Mouse (Mus musculus) macrophage (primary cell): ENCODE data around the gene Zpbp2. TPM values are rescaled to one million over a fixed set of nuclear protein-coding genes. Genes with fewer than 3 reads are reported as not detected.
"Not testable (repeated sequence)": the region's sequence is repeated elsewhere in the genome, so short reads cannot be mapped to it uniquely, and the experiment has no call there.

Experiments
- H3K27ac ChIP-seq: fragments of 350-480 bp; formaldehyde crosslinking; 2 replicates; pipeline ENCODE4 v1.9.0; 2021
- H3K36me3 ChIP-seq: fragments of 350-480 bp; formaldehyde crosslinking; 2 replicates; pipeline ENCODE4 v1.9.0; 2021; ENCODE audit errors: inconsistent target
- H3K4me3 ChIP-seq: fragments of 350-480 bp; formaldehyde crosslinking; 2 replicates; pipeline ENCODE4 v1.9.0; 2021; ENCODE audit errors: inconsistent target
- H3K79me2 ChIP-seq: fragments of 350-480 bp; formaldehyde crosslinking; 2 replicates; pipeline ENCODE4 v1.9.0; 2021; ENCODE audit errors: inconsistent target
- WGBS: methylation state at CpG from one replicate; pipeline ENCODE4 v1.1.7; 2026; ENCODE audit warnings: inconsistent platforms; ENCODE audit not compliant: missing documents; 5-methylcytosine and 5-hydroxymethylcytosine counted together
- polyA plus RNA-seq: library from polyadenylated mRNA; stranded (reverse); fragments of 250-400 nt; gene quantifications from 3 replicates; pipeline ENCODE4 v1.2.4, GENCODE M21; 2018; ENCODE audit warnings: inconsistent platforms

Gene Zpbp2
- polyA plus RNA-seq, 1 experiment from 2014 or later: not detected

DNA sequence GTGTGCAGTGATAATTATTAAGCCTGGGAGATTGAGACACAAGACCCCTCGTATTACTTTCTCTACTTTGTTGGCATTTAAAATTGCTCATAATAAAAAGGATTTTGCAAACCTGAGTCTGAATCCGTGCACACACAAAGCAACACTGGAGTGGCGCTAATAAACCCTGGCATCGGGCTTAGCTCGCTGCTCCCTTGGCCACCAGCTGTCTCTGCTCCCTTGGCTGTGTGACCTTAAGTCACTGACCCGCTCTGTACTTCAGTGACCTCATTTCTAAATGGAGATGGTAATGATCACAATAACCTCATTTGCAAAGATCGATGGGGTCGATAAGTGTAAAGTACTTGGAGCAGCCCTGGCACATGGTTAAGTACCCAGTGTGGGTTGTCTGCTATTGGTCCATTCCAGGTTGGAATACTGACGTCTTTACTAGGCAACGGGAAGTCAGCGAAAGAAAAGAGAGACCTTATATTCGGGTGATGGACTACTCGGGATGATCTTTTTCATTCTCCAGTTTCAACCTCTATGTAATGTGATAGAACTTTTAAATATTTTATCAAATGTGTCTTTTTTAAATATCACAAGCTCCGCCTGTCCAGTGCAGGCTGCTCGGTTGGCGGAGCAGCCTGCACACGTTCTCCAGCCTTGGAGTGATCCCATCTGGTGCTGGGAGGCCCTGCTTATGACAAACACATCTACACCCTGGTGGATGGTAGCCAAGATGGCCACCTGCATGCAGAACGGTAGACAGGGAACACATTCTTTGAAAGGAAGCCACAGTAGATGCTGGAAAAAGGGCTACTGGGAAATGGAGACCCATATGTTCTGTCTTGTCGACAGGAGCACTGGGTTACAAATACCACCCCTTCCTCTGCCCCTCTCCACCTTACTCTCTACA, 39.9 kb downstream of the Zpbp2 start:
- Histone ChIP-seq H3K4me3 (no peak overlapping the region), H3K79me2 (peaks cover 10% of the 10 kb centered on the region), H3K27ac (no peak overlapping the region), H3K36me3 (no peaks in the 10 kb centered on the region)
- WGBS: 85% methylated on average over 19 of the region's 19 CpGs

DNA sequence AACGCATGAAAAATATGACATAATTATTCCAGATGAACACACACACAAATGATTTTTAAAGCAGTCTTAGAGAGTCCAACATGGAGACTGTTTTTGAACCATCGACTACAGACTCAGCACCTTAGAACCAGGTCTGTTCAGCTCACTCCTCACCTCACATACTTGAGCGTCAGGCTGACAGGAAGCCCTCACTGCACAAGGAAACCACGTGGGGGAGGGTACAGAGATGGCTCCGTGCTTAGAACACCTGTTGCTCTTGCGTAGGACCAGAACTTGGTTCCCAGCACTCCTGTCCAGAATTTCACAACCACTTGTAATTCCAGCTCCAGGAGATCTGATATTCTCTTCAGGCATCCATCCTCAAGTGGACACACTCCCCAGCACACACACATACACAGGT, 44.1 kb downstream of the Zpbp2 start:
- WGBS: 51% methylated on average over 6 of the region's 6 CpGs
- Histone ChIP-seq H3K27ac (no peak overlapping the region), H3K36me3 (no peaks in the 10 kb centered on the region), H3K79me2 (no peaks in the 10 kb centered on the region), H3K4me3 (no peak overlapping the region)

DNA sequence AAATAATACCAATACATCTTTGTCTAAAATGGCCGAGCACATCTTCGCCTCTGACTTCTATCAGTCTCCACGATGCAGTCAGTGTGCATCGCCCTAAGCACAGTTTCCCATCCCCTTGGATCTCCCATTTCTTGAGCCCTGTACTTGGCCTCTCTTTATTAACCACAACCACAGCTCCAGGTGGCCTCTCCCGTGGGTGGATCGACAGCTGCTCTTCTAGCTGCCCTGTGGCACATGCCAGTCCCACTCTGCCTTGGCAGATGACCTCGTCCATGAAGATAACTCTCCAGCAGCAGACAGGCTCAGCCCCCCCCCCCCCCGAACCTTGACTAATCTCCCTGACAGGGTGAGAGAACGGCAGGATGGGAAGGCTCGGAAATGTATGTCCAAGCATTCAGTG, 44.6 kb downstream of the Zpbp2 start:
- Histone ChIP-seq H3K4me3 (no peak overlapping the region), H3K36me3 (no peaks in the 10 kb centered on the region), H3K79me2 (no peaks in the 10 kb centered on the region), H3K27ac (no peak overlapping the region)
- WGBS: 71% methylated on average over 7 of the region's 10 CpGs

DNA sequence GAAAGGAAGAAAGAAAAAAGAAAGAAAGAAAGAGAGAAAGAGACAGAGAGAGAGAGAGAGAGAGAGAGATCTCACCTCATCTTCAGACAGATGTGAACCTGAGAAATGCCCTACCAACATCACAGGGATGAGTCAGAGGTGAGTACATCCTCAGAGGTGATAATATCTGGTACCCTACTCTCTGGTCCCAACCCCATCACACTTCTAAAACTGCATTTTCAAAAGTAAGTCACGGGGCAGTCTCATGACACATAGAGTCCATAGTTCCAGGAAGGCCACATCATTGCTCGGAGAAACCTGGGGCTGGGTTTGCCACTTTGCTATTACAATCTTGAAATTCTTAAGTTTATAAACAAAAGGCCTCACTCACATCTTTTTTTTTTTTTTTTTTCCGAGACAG, 45.1 kb downstream of the Zpbp2 start:
- no peak overlapping the region for H3K27ac ChIP-seq

DNA sequence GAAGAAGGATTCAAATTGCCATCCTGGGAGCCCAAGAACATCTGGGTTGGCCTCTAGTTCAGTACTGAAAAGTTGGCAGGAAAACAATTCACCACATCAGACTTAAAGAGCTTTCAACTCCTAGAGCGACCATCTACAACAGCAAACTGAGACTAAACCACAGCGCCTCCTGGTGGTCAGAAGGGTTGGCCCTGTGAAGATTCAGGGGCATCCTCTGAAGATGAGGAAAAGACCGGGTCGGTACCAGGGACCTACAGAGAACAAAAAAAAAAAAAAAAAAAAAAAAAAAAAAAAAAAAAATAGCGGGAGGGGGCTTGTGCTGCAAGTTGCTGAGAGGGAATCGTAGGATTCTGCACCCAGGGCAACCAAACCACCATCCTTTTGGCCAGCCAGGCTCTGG, 46.5 kb downstream of the Zpbp2 start:
- Histone ChIP-seq H3K27ac (no peak overlapping the region), H3K79me2 (no peaks in the 10 kb centered on the region), H3K36me3 (no peaks in the 10 kb centered on the region), H3K4me3 (no peak overlapping the region)
- 15% methylated on average over 6 of the region's 6 CpGs for WGBS

More for the DNA sequence above, 45.1 kb downstream of the Zpbp2 start:
- 94% methylated on average over 2 of the region's 3 CpGs for WGBS
- H3K4me3 ChIP-seq: no peak overlapping the region
- no peaks in the 10 kb centered on the region for H3K79me2 ChIP-seq
- H3K36me3 ChIP-seq: no peaks in the 10 kb centered on the region

DNA sequence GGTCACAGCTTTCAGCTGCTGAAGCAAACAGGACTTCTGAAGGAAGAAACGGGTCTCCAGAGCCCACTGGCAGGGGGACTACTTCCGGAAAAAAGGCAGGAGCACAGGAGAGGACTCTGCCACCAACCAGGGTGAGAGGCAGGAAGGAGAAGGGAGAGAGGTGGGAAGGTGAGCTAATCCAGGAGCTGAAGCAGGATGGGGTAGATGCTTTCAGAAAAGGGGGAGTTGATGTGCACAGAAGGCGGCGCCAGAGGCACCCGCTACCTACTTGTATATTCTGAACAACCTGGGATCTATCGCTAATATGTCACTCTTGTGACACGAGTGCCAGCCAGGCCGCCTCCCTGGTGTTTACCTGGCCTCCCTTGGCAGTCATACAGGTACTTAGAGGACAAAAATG, 47.1 kb downstream of the Zpbp2 start, which contains the start of gene Lrrc3c:
Gene Lrrc3c, plus strand, starts transcription at position 301 of the 400 bp plus-strand sequence.
- no peak within 1 kb of the TSS for H3K27ac ChIP-seq
- H3K36me3 ChIP-seq: no peaks in the 10 kb centered on the region
- WGBS: 88% methylated on average over 8 of the region's 8 CpGs
- no peak within 1 kb of the TSS for H3K4me3 ChIP-seq
- H3K79me2 ChIP-seq: no peaks in the 10 kb centered on the region

DNA sequence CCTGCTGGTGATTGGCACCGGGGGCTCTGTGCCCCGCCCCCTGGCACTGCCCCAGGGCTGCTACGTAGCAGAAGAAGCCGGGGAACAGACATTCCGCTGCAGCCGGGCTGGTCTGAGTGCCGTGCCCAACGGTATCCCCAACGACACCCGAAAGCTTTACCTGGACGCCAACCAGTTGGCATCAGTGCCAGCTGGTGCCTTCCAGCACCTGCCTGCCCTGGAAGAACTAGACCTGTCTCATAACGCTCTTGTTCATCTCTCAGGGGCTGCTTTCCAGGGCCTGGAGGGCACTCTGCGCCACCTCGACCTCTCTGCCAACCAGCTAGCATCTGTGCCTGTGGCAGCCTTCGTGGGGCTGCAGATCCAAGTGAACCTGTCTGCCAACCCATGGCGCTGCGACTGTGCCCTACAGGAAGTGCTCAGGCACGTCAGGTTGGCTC, 48.0 kb downstream of the Zpbp2 start:
- Histone ChIP-seq H3K36me3 (no peaks in the 10 kb centered on the region), H3K79me2 (no peaks in the 10 kb centered on the region), H3K4me3 (no peak overlapping the region), H3K27ac (no peak overlapping the region)
- WGBS: 55% methylated on average over 18 of the region's 18 CpGs

DNA sequence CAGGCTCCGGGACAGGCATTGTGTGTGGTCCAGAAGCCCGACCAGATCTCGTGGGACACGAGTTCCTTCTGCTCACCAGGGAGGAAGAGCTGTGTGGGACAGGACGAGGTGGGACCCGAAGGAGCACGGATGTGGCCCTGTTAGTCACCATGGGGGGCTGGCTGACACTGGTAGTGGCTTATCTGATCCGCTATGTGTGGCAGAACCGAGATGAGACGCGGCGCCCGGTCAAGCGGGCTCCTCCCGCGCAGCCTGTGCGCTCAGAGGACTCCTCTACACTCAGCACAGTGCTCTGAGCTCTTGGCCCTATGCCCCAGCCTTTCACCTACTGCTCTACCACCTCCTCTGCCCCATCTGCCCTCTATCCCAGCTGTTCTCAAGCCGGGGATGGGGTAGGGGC, 48.4 kb downstream of the Zpbp2 start:
- no peak overlapping the region for H3K4me3 ChIP-seq
- WGBS: 26% methylated on average over 18 of the region's 18 CpGs
- H3K79me2 ChIP-seq: no peaks in the 10 kb centered on the region
- no peaks in the 10 kb centered on the region for H3K36me3 ChIP-seq
- H3K27ac ChIP-seq: no peak overlapping the region

DNA sequence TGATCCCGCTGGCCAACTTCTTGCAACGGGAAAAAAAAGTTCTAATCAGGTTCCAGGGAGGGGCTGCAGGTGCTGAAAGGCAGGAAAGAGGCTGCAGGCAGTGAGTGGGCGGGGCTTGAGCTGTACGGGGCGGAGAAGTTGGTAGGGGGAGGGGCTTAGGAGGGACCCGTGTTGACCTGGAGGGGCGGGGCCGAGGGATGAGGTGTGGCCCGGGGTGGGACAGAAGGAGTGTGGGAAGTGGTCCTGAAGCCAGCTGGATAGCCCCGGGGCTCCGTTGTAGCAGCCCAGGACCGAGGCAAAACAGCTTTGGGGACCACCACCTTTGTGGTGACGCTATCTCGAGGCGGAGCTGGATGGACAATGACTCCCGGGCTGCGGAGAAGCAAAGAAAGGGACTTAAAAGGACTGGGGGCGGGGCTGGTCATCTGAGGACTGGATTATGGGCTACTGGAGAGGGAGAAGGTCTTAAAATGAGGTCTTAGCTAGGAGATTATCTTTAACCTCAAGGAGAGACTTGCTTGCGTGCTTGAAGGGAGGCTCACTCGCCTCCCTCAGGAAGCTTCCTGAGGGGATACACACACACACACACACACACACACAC, 51.3 kb downstream of the Zpbp2 start:
- 6% methylated on average over 19 of the region's 20 CpGs for WGBS
- no peaks in the 10 kb centered on the region for H3K36me3 ChIP-seq
- no peak overlapping the region for H3K4me3 ChIP-seq
- no peaks in the 10 kb centered on the region for H3K79me2 ChIP-seq
- no peak overlapping the region for H3K27ac ChIP-seq

DNA sequence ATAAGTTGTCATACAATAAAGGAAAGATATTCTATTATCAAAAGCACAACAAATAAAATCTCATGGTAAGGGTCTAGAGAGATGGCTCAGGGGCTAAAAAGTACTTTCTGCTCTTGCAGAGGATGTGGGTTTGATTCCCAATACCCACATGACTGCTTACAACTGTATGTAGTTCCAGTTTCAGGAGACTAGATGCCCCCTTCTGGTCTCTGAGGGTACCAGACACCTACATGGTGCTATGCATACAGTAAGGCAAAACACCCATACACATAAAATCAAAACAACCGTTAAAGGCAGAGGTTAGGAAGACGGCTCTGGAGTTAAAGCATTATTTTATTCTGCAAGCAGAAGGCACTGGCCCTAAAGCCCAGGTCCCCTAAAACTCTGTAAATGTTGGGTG, 53.1 kb downstream of the Zpbp2 start:
- Histone ChIP-seq H3K36me3 (no peaks in the 10 kb centered on the region), H3K27ac (no peak overlapping the region), H3K4me3 (no peak overlapping the region), H3K79me2 (no peaks in the 10 kb centered on the region)
- WGBS: 87% methylated on average over 2 of the region's 2 CpGs

DNA sequence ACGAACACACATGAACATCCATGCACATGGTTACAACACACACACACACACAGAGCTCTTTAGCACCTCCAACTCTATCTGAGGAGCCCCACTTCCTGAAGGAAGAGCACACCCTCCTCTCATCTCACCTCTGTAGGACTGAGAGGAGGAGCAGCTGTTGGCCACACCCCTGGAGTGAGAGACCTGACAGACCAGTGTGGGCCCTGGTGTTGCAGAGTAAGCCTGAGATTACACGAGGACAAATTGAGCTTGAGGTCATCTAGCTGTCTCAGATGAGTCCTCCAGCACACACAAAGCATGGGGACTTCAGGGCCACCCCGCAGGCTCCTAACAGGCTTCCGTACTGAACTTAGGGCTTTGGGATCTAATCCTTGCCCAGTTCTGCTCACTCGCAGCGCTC, 54.0 kb downstream of the Zpbp2 start:
- H3K27ac ChIP-seq, H3K4me3 ChIP-seq, H3K36me3 ChIP-seq, H3K79me2 ChIP-seq: not testable (repeated sequence)
- WGBS: 73% methylated on average over 6 of the region's 6 CpGs

DNA sequence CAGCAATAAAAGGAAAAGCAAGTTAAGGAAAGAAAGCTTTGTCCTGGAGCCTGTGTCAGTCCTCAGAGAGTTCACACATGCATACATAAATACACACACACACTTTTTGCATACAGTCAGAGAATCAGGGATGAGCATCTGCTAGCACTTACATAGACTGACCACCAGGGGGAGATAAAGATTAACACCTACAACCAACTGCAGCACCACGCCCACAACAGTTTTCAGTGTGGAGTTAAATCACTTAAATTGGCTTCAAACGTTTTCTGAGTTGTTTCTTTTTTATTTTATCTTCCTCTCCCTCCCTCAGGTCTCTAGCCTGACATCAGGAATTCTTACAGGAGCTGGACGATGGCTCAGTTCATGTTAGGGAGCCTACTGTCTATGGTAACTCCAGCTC, 55.9 kb downstream of the Zpbp2 start:
- WGBS: 7% methylated on average over 3 of the region's 3 CpGs
- Histone ChIP-seq H3K36me3 (no peaks in the 10 kb centered on the region), H3K27ac (no peak overlapping the region), H3K79me2 (no peaks in the 10 kb centered on the region), H3K4me3 (no peak overlapping the region)

Other genes starting within 250 kb of the Zpbp2 start
- gene Neurod2, start 221.4 kb upstream of the Zpbp2 start, polyA plus RNA-seq: not detected in 3 replicates
- not detected in 3 replicates for gene Ppp1r1b, start 202.7 kb upstream of the Zpbp2 start, polyA plus RNA-seq
- 39.6 to 84.6 TPM (median 53.0 TPM) in 3 replicates for gene Stard3, start 192.7 kb upstream of the Zpbp2 start, polyA plus RNA-seq
- gene Tcap, start 167.3 kb upstream of the Zpbp2 start, polyA plus RNA-seq: 0.16 TPM in 1 of 3 replicates, not detected in the others
- gene Pnmt, start 164.6 kb upstream of the Zpbp2 start, polyA plus RNA-seq: not detected in 3 replicates
- gene Pgap3, start 150.6 kb upstream of the Zpbp2 start, polyA plus RNA-seq: 2.8 to 4.2 TPM (median 2.9 TPM) in 3 replicates
- not detected in 3 replicates for gene Erbb2, start 138.6 kb upstream of the Zpbp2 start, polyA plus RNA-seq
- 48.5 to 121 TPM (median 108 TPM) in 3 replicates for gene Mien1, start 112.1 kb upstream of the Zpbp2 start, polyA plus RNA-seq
- gene Grb7, start 104.7 kb upstream of the Zpbp2 start, polyA plus RNA-seq: 0.06 TPM in 1 of 3 replicates, not detected in the others
- 0.09 to 0.85 TPM in 2 of 3 replicates, not detected in the other for gene Ikzf3, start 5.1 kb upstream of the Zpbp2 start, polyA plus RNA-seq
- gene Ormdl3, start 36.3 kb downstream of the Zpbp2 start, polyA plus RNA-seq: 12.4 to 23.2 TPM (median 22.9 TPM) in 3 replicates
- gene Lrrc3c, start 47.2 kb downstream of the Zpbp2 start, polyA plus RNA-seq: not detected in 3 replicates
- 0.68 TPM in 1 of 3 replicates, not detected in the others for gene Gm12355, start 74.6 kb downstream of the Zpbp2 start, polyA plus RNA-seq
- not detected in 3 replicates for gene Gsdma3, start 75.3 kb downstream of the Zpbp2 start, polyA plus RNA-seq
- gene Gsdma2, start 95.7 kb downstream of the Zpbp2 start, polyA plus RNA-seq: not detected in 3 replicates
- not detected in 3 replicates for gene Gsdma, start 113.3 kb downstream of the Zpbp2 start, polyA plus RNA-seq
- gene Psmd3, start 131.5 kb downstream of the Zpbp2 start, polyA plus RNA-seq: 53.4 to 97.2 TPM (median 55.5 TPM) in 3 replicates
- gene Csf3, start 150.2 kb downstream of the Zpbp2 start, polyA plus RNA-seq: not detected in 3 replicates
- gene Med24, start 178.3 kb downstream of the Zpbp2 start, polyA plus RNA-seq: 19.2 to 19.9 TPM (median 19.6 TPM) in 3 replicates
- gene Thra, start 189.5 kb downstream of the Zpbp2 start, polyA plus RNA-seq: 8.2 to 12.1 TPM (median 9.8 TPM) in 3 replicates
- gene Nr1d1, start 224.2 kb downstream of the Zpbp2 start, polyA plus RNA-seq: 3.0 to 7.6 TPM (median 4.9 TPM) in 3 replicates
- gene Msl1, start 244.4 kb downstream of the Zpbp2 start, polyA plus RNA-seq: 40.0 to 80.9 TPM (median 44.0 TPM) in 3 replicates